Mouse (Mus musculus): ENCODE measurements around the gene Frmd8.

Frmd8 gene

DNA sequence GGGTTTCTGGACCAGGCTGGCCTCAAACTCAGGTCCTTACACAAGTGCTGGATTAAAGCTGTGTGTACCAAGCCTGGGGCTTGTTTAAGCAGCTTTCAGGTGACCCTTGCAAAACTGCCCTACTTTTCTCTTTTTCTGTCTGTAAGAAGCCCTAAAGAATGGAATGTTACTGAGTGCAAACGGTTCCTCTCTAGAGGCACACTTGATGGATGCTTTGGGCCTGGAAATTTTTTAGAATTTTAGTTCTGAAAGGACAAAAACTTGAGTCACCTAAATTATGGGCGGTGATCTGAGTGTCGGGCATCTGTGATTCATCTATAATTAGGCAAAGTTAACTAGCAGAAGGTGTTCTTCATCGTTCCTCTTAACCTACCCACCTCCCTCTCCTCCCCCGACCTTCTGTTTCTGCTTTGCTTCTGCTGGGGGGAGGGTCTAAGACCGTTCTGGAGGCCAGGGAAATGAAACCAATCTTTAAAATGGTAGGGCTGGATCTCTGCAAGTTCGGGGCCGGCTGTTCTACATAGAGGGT lies 70.6 kb downstream of the Frmd8 start:
- DNase-seq, result no peak

DNA sequence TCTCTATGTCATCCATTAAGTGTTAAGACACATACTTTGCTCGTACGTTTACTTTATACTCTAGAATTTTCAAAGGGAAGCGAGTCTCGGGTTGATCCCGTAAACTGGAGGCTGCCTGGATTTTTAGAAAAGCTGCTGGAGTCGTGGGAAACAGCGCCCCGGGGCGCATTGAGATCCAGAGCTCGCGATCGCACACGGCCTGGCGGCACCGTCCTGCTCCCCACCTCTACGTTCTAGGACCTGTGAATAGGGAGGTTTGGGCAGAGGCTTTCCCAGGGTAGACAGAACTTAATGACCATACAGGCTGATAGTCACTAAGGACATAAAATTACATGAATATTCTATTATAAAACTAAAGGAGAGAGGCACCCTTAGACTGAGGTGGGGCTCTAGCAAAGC lies 71.2 kb downstream of the Frmd8 start:
- DNase-seq, result no peak

DNA sequence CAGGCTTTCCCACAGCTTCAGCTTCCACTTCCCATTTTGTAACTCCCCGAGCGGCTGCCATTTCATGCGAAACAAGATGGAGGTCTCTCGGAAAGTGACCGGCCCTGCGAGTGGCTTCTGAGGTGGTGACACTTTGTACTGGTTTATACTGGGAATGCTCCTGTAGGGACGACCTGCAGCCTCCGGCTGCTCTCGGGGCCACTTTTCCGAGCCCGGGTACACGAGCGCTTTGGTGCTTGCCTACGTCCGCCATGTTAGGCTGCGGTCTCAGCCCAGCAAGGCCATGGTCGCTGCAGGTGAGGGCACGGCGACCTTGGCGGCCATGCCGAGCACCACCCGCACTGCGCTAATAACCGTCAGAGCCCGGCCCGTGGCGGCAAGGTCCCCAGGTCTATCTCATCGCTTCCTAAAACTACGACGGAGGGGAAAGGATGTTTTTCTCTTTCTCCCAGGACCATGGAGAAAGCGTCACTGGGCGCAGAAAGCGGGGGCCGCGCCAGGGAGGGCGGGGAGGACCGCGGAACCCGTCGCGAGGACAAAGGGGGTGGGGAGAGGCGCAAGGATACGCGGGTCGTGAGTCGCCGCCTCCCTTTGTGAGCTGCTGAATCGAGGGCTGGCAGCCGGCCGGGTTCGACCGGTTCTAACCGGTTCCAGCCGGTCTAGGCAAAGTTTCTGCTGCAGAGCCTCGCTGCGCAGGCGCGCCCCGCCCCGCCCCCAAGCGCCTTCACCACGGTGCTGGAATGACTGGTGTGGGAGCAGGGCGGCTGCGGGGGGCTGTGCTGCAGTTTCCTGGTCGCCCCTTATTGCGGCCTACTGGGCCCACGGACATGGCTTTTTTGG lies 71.8 kb downstream of the Frmd8 start:
- DNase-seq, result peak; percentile 100

DNA sequence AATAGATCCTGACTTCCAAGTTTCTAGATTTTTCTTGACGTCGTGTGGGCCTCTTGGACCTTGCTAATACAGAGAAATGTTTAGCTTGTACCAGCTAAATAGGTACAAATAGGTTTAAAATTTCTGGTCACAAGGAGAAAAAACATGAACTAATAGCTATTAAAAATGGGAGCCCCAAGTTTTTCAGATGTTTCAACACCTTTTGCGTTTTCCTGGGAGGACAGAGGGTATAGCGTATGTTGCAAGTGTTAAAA lies 72.4 kb downstream of the Frmd8 start:
- no peak for DNase-seq

DNA sequence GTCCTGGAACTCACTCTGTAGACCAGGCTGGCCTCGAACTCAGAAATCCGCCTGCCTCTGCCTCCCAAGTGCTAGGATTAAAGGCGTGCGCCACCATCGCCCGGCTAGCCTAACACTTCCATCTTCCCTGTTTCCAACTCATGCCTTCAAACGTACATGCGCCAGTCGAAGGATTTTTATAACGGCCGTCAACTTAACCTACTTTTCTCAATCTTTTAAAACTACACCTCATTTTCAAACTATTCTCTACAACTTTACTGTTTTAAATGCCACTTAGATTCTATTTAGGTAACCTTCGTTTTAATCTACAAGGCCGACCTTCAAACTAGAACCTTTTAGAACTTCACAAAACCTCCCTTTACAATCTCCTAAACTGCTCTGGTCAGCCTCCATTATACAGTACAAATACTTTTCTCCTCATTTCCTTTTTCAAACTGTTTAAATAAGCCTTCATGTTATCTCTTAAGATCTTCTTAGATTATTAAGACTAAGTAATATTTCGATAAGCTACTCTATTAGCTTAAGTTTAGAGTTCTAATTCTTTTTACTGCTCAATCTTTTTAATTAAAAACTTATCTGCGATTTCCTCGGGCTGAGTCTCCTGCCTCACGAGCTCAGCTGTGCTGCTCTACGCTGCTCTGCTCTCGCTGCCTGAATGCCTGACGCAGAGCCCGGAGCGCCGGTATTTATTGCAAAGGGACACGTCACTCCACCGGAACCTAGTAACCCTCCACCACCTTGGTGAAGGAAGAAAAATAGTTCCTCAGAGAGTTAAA lies 72.9 kb downstream of the Frmd8 start:
- peak; percentile 94 for DNase-seq

DNA sequence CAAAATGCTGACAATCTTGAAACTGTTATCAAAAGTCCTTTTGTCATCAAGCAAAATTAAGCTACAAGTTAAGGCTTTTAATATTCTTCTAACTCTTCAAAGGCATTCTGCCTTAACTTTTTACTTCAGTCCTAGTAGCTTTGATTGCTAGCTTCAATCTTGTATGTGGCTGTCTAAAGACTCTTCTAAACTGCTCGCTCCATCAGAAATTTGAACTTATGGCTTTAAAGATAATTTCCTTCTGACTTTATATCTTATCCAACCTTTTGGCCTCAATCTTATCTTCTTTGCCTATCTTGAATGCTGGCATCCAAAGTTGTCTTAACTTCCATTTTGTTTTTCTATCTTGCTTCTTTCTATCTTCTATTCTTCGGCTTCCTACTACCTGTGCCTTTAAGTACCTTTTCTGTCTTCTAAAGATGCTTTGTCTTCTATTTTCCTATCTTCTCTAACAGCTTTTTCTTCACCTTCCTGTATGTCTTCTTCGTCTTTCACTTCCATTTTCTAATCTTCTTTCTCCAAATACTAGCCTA lies 73.6 kb downstream of the Frmd8 start:
- no peak for DNase-seq

DNA sequence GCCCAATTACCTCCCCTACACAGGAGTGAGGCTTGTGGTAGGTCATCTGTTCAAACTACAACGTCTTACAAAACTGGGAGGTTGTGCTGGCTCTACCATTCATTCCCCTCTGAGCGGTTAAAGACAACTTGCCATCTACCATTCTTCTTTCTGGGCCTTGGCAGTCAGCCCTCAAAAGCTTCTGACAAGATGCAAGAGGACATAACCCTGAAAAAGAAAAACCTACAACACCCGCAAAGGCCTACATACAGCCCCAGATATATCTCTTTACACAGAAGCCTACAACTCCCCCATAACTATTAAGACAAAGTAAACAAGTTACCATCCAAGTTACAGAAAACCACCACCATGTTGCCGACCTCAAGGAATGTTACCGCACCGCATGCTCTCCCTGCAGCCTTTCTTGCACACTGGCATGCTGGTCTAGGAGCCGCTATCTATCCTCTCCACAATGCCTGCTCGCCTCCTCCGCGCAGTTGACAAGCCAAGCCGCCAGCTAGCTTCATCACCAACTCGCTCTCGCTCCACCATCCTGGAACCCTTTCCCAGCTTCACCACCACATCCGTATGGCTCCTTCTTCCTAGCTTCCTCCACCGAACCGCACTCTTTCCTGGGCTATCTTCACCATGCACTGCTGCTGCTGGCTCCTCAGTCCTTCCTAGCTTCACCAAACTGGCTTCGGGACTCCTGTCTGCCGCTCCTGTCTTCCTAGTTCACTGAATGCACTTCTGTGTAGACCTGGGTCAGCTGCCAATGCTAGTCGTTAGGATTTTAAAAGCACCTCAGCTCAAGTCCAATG lies 74.2 kb downstream of the Frmd8 start:
- peak; percentile 78 for DNase-seq

DNA sequence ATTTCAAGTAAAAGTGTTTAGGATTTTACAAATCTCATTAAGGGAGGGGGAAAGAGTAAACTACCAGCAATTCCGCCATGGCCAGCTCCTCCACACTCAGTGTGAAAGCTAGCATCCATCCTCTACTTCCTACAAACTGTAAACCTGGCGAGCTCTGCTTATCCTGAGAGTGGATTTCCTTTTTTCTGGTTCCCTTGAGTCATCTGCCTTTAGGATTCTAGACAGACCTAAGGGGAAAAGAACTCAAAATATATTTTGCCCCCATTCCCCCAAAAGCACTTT lies 74.8 kb downstream of the Frmd8 start:
- no peak for DNase-seq

Data from liver (tissue).